Mouse (Mus musculus) myocyte (in vitro differentiated cells): ENCODE data around the gene Clec4f. TPM values are rescaled to one million over a fixed set of nuclear protein-coding genes. Genes with fewer than 3 reads are reported as not detected.

ENCODE experiments used
- H3K27me3 ChIP-seq: one replicate; pipeline ENCODE4 v1.6.1; 2011; ENCODE audit not compliant: control insufficient read depth, insufficient read depth, insufficient read length
- H3K36me3 ChIP-seq: one replicate; pipeline ENCODE4 v1.6.1; 2011; ENCODE audit not compliant: control insufficient read depth, insufficient read depth
- H3K4me2 ChIP-seq: one replicate; pipeline ENCODE4 v1.6.1; 2011; ENCODE audit warnings: low read depth, control low read depth
- H3K4me3 ChIP-seq: one replicate; pipeline ENCODE4 v1.5.1; 2011; ENCODE audit warnings: mild to moderate bottlenecking, control low read depth, moderate library complexity
- H3K79me2 ChIP-seq: one replicate; pipeline ENCODE4 v1.6.1; 2011; ENCODE audit not compliant: control insufficient read depth, insufficient read depth
- H3ac ChIP-seq: one replicate; pipeline ENCODE4 v1.6.1; 2011; ENCODE audit not compliant: control insufficient read depth, insufficient read length
- CEBPB ChIP-seq: IDR thresholded peaks from 2 replicates; pipeline ENCODE4 v1.6.1; 2011; ENCODE audit warnings: mild to moderate bottlenecking, moderate library complexity; ENCODE audit not compliant: poor library complexity, insufficient read depth, severe bottlenecking
- E2F4 ChIP-seq: IDR thresholded peaks from one replicate; pipeline ENCODE4 v1.6.1; 2011; ENCODE audit warnings: mild to moderate bottlenecking, control low read depth, moderate library complexity; ENCODE audit not compliant: insufficient read depth
- MAX ChIP-seq: IDR thresholded peaks from one replicate; pipeline ENCODE4 v1.6.1; 2011; ENCODE audit warnings: low read depth, mild to moderate bottlenecking, control low read depth
- MYOD1 ChIP-seq, 3 experiments: IDR thresholded peaks; one replicate each; pipeline ENCODE4 v1.6.1; 2011; ENCODE audit warnings: control low read depth in 2 of 3, low read depth in 2 of 3, mild to moderate bottlenecking in 2 of 3, moderate library complexity in 1 of 3; ENCODE audit not compliant: insufficient read length in 2 of 3, control insufficient read depth in 1 of 3
- MYOG ChIP-seq, 3 experiments: IDR thresholded peaks; one replicate each; pipeline ENCODE4 v1.6.1; 2011; ENCODE audit warnings: control low read depth in 2 of 3, low read depth in 2 of 3, mild to moderate bottlenecking in 2 of 3; ENCODE audit not compliant: insufficient read length in 2 of 3, control insufficient read depth in 1 of 3, insufficient read depth in 1 of 3
- POLR2A ChIP-seq: IDR thresholded peaks from one replicate; pipeline ENCODE4 v1.6.1; 2011; ENCODE audit warnings: low read depth, mild to moderate bottlenecking, control low read depth, moderate library complexity; ENCODE audit not compliant: insufficient read length
- POLR2AphosphoS2 ChIP-seq: IDR thresholded peaks from one replicate; pipeline ENCODE4 v1.6.1; 2011; ENCODE audit warnings: low read depth, control low read depth; ENCODE audit not compliant: insufficient read length
- REST ChIP-seq: IDR thresholded peaks from one replicate; pipeline ENCODE4 v1.6.1; 2011; ENCODE audit warnings: mild to moderate bottlenecking, control low read depth, moderate library complexity; ENCODE audit not compliant: insufficient read depth, insufficient read length
- SRF ChIP-seq: IDR thresholded peaks from one replicate; pipeline ENCODE4 v1.6.1; 2011; ENCODE audit warnings: low read depth; ENCODE audit not compliant: control insufficient read depth, insufficient read length
- TCF12 ChIP-seq: IDR thresholded peaks from one replicate; pipeline ENCODE4 v1.6.1; 2011; ENCODE audit warnings: mild to moderate bottlenecking, control low read depth; ENCODE audit not compliant: poor library complexity, insufficient read depth, severe bottlenecking
- TCF3 ChIP-seq: IDR thresholded peaks from one replicate; pipeline ENCODE4 v1.6.1; 2011; ENCODE audit warnings: low read depth, control low read depth; ENCODE audit not compliant: insufficient read length
- USF1 ChIP-seq: IDR thresholded peaks from one replicate; pipeline ENCODE4 v1.6.1; 2011; ENCODE audit warnings: low read depth, mild to moderate bottlenecking, control low read depth, moderate library complexity
- polyA plus RNA-seq: library from polyadenylated mRNA; unstranded; fragments of >200 nt; fragmentation: generic; extraction: Trizol; gene quantifications from one replicate; pipeline ENCODE4 v1.2.1, GENCODE M21; 2012; ENCODE audit warnings: missing spikeins

The Clec4f gene
- polyA plus RNA-seq, 1 experiment = not detected

GRCm38 (mm10) chr6:83612976-83613375 is 43.0 kb downstream of the Clec4f start:
- Histone ChIP-seq H3K27me3 (peaks cover 75% of the 10 kb centered on the region), H3K4me3 (no peak overlapping the region), H3K36me3 (no peaks in the 10 kb centered on the region), H3K79me2 (no peaks in the 10 kb centered on the region), H3ac (no peak overlapping the region), H3K4me2 (no peak overlapping the region)
- TF ChIP-seq MAX (no peak), E2F4 (no peak), TCF12 (no peak), POLR2AphosphoS2 (no peak), MYOD1 (IDR thresholded peaks at IDR 0.05; ENCODE audit: control insufficient read depth in 1 of 3, insufficient read length in 2 of 3, low read depth in 2 of 3) (no peak), MYOG (IDR thresholded peaks at IDR 0.05; ENCODE audit: control insufficient read depth in 1 of 3, insufficient read depth in 1 of 3, insufficient read length in 2 of 3, low read depth in 2 of 3) (no peak), POLR2A (no peak), REST (no peak), CEBPB (no peak), USF1 (no peak), SRF (no peak), TCF3 (no peak)

GRCm38 (mm10) chr6:83599636-83600174 is 56.3 kb downstream of the Clec4f start:
- no peak for TF ChIP-seq MYOD1 (IDR thresholded peaks at IDR 0.05; ENCODE audit: control insufficient read depth in 1 of 3, insufficient read length in 2 of 3, low read depth in 2 of 3)
- TF ChIP-seq MYOG (IDR thresholded peaks at IDR 0.05; ENCODE audit: control insufficient read depth in 1 of 3, insufficient read depth in 1 of 3, insufficient read length in 2 of 3, low read depth in 2 of 3) = no peak
- TF ChIP-seq E2F4 = no peak
- TF ChIP-seq REST = no peak
- no peak for TF ChIP-seq CEBPB
- no peak for TF ChIP-seq TCF12
- no peak for TF ChIP-seq POLR2AphosphoS2
- no peak for TF ChIP-seq TCF3
- no peak for TF ChIP-seq MAX
- TF ChIP-seq USF1 = no peak
- TF ChIP-seq SRF = no peak
- no peak for TF ChIP-seq POLR2A
- Histone ChIP-seq H3K4me3 (no peak overlapping the region), H3K36me3 (no peaks in the 10 kb centered on the region), H3ac (no peak overlapping the region), H3K4me2 (no peak overlapping the region), H3K27me3 (peaks cover 3% of the 10 kb centered on the region), H3K79me2 (no peaks in the 10 kb centered on the region)

DNA sequence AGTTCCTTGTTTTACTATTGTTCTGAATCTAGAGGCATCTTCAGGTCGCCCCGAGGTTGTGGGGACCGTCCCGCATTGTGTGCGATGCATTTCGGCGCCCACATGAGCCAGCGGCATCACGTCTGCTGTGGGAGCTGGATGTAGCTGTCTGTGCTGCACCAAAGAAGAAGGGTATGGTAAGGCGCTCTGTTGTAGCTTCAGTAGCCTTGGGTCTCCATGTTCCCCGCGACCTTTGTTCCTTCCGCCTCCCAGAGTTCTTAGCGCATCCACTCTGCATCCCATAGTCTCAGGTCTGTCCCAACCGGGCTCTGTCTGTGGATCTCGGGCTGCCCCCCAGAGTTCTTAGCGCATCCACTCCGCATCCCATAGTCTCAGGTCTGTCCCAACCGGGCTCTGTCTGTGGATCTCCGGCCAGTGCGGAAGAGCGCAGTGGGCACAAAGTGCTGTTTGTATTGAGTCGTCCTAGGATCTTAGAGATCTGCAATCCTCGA is 56.9 kb downstream of the Clec4f start:
- Histone ChIP-seq H3K79me2 (no peaks in the 10 kb centered on the region), H3K36me3 (no peaks in the 10 kb centered on the region), H3K27me3 (peaks cover under 1% of the 10 kb centered on the region), H3ac (no peak overlapping the region), H3K4me2 (no peak overlapping the region), H3K4me3 (no peak overlapping the region)
- TF ChIP-seq REST = no peak
- no peak for TF ChIP-seq TCF12
- no peak for TF ChIP-seq POLR2A
- TF ChIP-seq MAX = no peak
- TF ChIP-seq TCF3 = no peak
- no peak for TF ChIP-seq USF1
- TF ChIP-seq MYOD1 (IDR thresholded peaks at IDR 0.05; ENCODE audit: control insufficient read depth in 1 of 3, insufficient read length in 2 of 3, low read depth in 2 of 3) = no peak
- TF ChIP-seq MYOG (IDR thresholded peaks at IDR 0.05; ENCODE audit: control insufficient read depth in 1 of 3, insufficient read depth in 1 of 3, insufficient read length in 2 of 3, low read depth in 2 of 3) = no peak
- no peak for TF ChIP-seq CEBPB
- no peak for TF ChIP-seq E2F4
- no peak for TF ChIP-seq SRF
- TF ChIP-seq POLR2AphosphoS2 = no peak

DNA sequence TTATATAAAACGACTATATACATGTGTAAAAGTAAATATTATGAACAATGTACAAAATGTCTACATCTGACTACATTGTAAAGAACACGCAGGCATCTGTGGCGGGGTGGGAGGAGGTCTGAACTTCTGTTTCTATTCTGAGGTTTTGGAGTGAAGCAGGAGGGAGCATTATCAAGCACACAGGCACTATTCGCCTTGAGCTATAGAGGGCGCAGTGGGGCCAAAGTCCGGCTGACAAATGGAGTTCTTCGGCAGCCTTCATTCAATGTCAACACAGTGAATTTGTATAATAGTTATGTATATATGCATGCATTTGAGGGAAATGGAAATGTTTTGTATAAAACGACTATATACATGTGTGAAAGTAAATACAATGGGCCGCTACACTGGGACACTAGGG is 57.3 kb downstream of the Clec4f start:
- H3ac ChIP-seq = no peak overlapping the region
- no peaks in the 10 kb centered on the region for H3K79me2 ChIP-seq
- peaks cover 5% of the 10 kb centered on the region for H3K27me3 ChIP-seq
- H3K36me3 ChIP-seq = no peaks in the 10 kb centered on the region
- TF ChIP-seq POLR2AphosphoS2 = no peak
- no peak for TF ChIP-seq MYOG (IDR thresholded peaks at IDR 0.05; ENCODE audit: control insufficient read depth in 1 of 3, insufficient read depth in 1 of 3, insufficient read length in 2 of 3, low read depth in 2 of 3)
- TF ChIP-seq TCF3 = no peak
- TF ChIP-seq USF1 = no peak
- no peak for TF ChIP-seq REST
- TF ChIP-seq SRF = no peak
- no peak for TF ChIP-seq POLR2A
- no peak for TF ChIP-seq CEBPB
- TF ChIP-seq E2F4 = no peak
- no peak for TF ChIP-seq MYOD1 (IDR thresholded peaks at IDR 0.05; ENCODE audit: control insufficient read depth in 1 of 3, insufficient read length in 2 of 3, low read depth in 2 of 3)
- no peak overlapping the region for H3K4me2 ChIP-seq
- no peak overlapping the region for H3K4me3 ChIP-seq
